Mouse (Mus musculus) adrenal gland, postnatal 10 days (tissue): ENCODE results near the gene Snx29. TPM values are rescaled to one million over a fixed set of nuclear protein-coding genes. Genes with fewer than 3 reads are reported as not detected.
"Not testable (repeated sequence)": the region's sequence is repeated elsewhere in the genome, so short reads cannot be mapped to it uniquely, and the experiment has no call there.

Experiments
- DNase-seq: peaks from one replicate; pipeline ENCODE4 v3.0.0; 2021; ENCODE audit warnings: mixed read lengths
- total RNA-seq, 2 experiments: library from RNA; stranded (reverse); gene quantifications; 2 replicates each; pipeline ENCODE4 v1.2.3; 2021

The Snx29 gene
- total RNA-seq, 2 experiments from 2014 or later: 14.7 to 19.7 TPM

GRCm38 (mm10) chr16:11537663-11538062 is 215.0 kb downstream of the Snx29 start:
- no peak for DNase-seq

- DNase-seq: no peak
Measured at GRCm38 (mm10) chr16:11538191-11538590, 215.5 kb downstream of the Snx29 start.

GRCm38 (mm10) chr16:11540961-11541360 is 218.3 kb downstream of the Snx29 start:
- DNase-seq: no peak

GRCm38 (mm10) chr16:11541769-11542168 is 219.1 kb downstream of the Snx29 start:
- DNase-seq: no peak

- DNase-seq: no peak
Measured at GRCm38 (mm10) chr16:11550043-11550725, 227.5 kb downstream of the Snx29 start.

GRCm38 (mm10) chr16:11561714-11562113 is 239.0 kb downstream of the Snx29 start:
- no peak for DNase-seq

GRCm38 (mm10) chr16:11563846-11564245 is 241.1 kb downstream of the Snx29 start:
- peak; percentile 22 for DNase-seq

- no peak for DNase-seq
Measured at GRCm38 (mm10) chr16:11565126-11565525, 242.4 kb downstream of the Snx29 start.

- no peak for DNase-seq
Measured at GRCm38 (mm10) chr16:11567594-11567993, 244.9 kb downstream of the Snx29 start.

- no peak for DNase-seq
Measured at GRCm38 (mm10) chr16:11568095-11568494, 245.4 kb downstream of the Snx29 start.

- DNase-seq: no peak
Measured at GRCm38 (mm10) chr16:11568601-11569000, 245.9 kb downstream of the Snx29 start.

- no peak for DNase-seq
Measured at GRCm38 (mm10) chr16:11569127-11569526, 246.4 kb downstream of the Snx29 start.

GRCm38 (mm10) chr16:11570072-11570471 is 247.4 kb downstream of the Snx29 start:
- DNase-seq: peak; percentile 53

GRCm38 (mm10) chr16:11574517-11574916 is 251.8 kb downstream of the Snx29 start:
- DNase-seq: no peak

- not testable (repeated sequence) for DNase-seq
Measured at GRCm38 (mm10) chr16:11575733-11576132, 253.0 kb downstream of the Snx29 start.

- DNase-seq: no peak
Measured at GRCm38 (mm10) chr16:11577541-11578255, 255.0 kb downstream of the Snx29 start.

GRCm38 (mm10) chr16:11579676-11580098 is 257.0 kb downstream of the Snx29 start:
- peak; percentile 43 for DNase-seq

- no peak for DNase-seq
Measured at GRCm38 (mm10) chr16:11583941-11584639, 261.4 kb downstream of the Snx29 start.

GRCm38 (mm10) chr16:11588689-11589088 is 266.0 kb downstream of the Snx29 start:
- DNase-seq: no peak

- no peak for DNase-seq
Measured at GRCm38 (mm10) chr16:11589336-11589735, 266.6 kb downstream of the Snx29 start.

GRCm38 (mm10) chr16:11589782-11590695 is 267.3 kb downstream of the Snx29 start:
- no peak for DNase-seq

- no peak for DNase-seq
Measured at GRCm38 (mm10) chr16:11596599-11596998, 273.9 kb downstream of the Snx29 start.
